Mouse (Mus musculus): Measurements from ENCODE around the gene Mcm3ap.

DNA sequence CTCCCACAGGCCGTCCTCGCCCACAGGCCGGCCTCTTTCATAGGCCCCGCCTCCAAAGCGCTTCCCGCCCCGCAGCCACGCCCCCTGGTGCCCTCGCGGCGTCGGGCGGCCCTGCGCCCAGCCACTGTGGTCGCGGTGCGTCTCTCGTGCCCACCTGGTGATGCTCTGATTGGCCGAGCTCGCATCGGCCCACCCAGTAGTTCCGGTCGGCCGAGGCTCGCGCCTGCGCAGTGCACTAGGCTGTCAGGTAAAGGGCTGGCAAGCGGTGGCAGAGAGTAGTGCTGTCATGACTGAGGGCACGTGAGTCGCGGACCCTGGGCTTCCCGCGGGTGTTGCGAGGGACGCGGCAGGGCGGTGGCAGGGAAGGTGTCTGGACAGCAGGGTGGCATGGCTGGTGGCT lies 62.6 kb downstream of the Mcm3ap start, which contains the start of gene Lss:
- TF ChIP-seq GATA1 (IDR thresholded peaks at IDR 0.05; ENCODE audit: low read length) (no peak), TAL1 (IDR thresholded peaks at IDR 0.05; ENCODE audit: low read length) (no peak)

All from erythroblast, embryonic 14.5 days (primary cell).